Mouse (Mus musculus) left cerebral cortex, adult 2 months (tissue): ENCODE results near the gene Impg2. TPM values are rescaled to one million over a fixed set of nuclear protein-coding genes. Genes with fewer than 3 reads are reported as not detected.

Experiments
- DNase-seq, 2 experiments: peaks; one replicate each; pipeline ENCODE4 v3.0.0; 2021 to 2022; ENCODE audit warnings: low spot score in 2 of 2, mixed read lengths in 1 of 2; ENCODE audit errors: extremely low spot score in 1 of 2
- H3K27ac ChIP-seq: fragments of 200-600 bp; 2 replicates; pipeline ENCODE4 v1.8.1; 2022
- H3K4me3 ChIP-seq: fragments of 200-600 bp; 2 replicates; pipeline ENCODE4 v1.8.1; 2022
- CTCF ChIP-seq: fragments of 200-600 bp; IDR thresholded peaks from 2 replicates; pipeline ENCODE4 v1.8.1; 2022; ENCODE audit warnings: antibody characterized with exemption, mild to moderate bottlenecking, moderate library complexity
- intact Hi-C: fragments of 180-260 bp; cut with DNase I; formaldehyde crosslinking; loops from one replicate; pipeline ENCODE4 v1.15.1; 2025
- total RNA-seq, 2 experiments: library from RNA; stranded (reverse); gene quantifications; 2 replicates each; pipeline ENCODE4 v1.2.3; 2021

Gene Impg2
- total RNA-seq, 2 experiments from 2014 or later: 0.93 to 1.1 TPM

GRCm38 (mm10) chr16:56279060-56279459 lies 74.9 kb downstream of the Impg2 start:
- no peak overlapping the region for H3K27ac ChIP-seq
- no peak for TF ChIP-seq CTCF
- no peak for DNase-seq
- H3K4me3 ChIP-seq: no peak overlapping the region
- intact Hi-C loops: no loop called here

DNA sequence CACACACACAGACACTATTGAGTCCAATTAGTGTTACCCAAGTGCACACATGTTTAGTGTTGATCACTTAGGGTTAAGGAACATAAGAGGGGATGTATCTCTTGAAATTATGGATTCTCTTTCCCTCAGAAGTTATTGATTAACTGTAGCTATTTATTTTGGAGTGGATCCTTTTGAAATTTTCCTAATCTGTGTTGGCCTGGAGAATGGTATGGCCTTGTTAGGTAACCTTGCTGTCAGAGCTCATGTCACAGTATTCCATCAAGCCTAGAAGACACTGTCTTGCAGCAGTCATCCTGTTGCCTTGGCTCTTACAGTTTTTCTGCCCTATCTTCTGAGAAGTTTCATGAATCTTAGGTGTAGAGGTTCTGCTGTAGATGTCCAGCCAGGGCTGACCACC lies 75.6 kb downstream of the Impg2 start:
- no peak for DNase-seq
- no peak for TF ChIP-seq CTCF
- intact Hi-C loops: no loop called here
- Histone ChIP-seq H3K27ac (no peak overlapping the region), H3K4me3 (no peak overlapping the region)

DNA sequence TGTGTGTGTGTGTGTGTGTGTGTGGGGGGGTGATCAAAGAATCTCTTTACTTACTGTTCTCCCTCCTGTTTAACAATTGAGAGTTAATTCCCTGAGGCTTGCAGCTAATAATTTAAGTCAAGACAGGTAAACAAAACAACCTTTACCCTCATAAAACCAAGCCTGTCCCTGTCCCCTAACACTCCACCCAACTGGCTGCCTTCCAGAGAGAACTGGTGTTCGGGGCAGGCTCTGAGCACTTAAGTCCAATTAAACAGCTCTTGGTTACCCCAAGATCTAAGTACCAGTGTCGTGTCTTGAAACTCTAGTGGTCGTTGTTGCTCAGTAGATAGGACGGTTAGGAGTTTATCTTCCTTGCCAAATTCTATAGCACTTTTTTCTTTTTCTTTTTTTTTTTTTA lies 77.2 kb downstream of the Impg2 start:
- DNase-seq: no peak
- no peak overlapping the region for H3K4me3 ChIP-seq
- no peak for TF ChIP-seq CTCF
- intact Hi-C loops: no loop called here
- no peak overlapping the region for H3K27ac ChIP-seq

GRCm38 (mm10) chr16:56283330-56283729 lies 79.2 kb downstream of the Impg2 start:
- intact Hi-C loops: no loop called here
- no peak for TF ChIP-seq CTCF
- Histone ChIP-seq H3K4me3 (no peak overlapping the region), H3K27ac (no peak overlapping the region)
- DNase-seq: no peak

GRCm38 (mm10) chr16:56283873-56284272 lies 79.8 kb downstream of the Impg2 start:
- Histone ChIP-seq H3K27ac (no peak overlapping the region), H3K4me3 (no peak overlapping the region)
- intact Hi-C loops: no loop called here
- TF ChIP-seq CTCF: no peak
- DNase-seq: no peak

- TF ChIP-seq CTCF: no peak
- H3K4me3 ChIP-seq: no peak overlapping the region
- no peak overlapping the region for H3K27ac ChIP-seq
- intact Hi-C loops: no loop called here
- DNase-seq: no peak
Measured at GRCm38 (mm10) chr16:56286076-56286475, 82.0 kb downstream of the Impg2 start.

GRCm38 (mm10) chr16:56286977-56287376 lies 82.9 kb downstream of the Impg2 start:
- no peak for TF ChIP-seq CTCF
- intact Hi-C loops: no loop called here
- no peak overlapping the region for H3K4me3 ChIP-seq
- DNase-seq: no peak
- no peak overlapping the region for H3K27ac ChIP-seq

GRCm38 (mm10) chr16:56294887-56295286 lies 90.8 kb downstream of the Impg2 start:
- no peak overlapping the region for H3K4me3 ChIP-seq
- no peak for TF ChIP-seq CTCF
- no peak for DNase-seq
- H3K27ac ChIP-seq: no peak overlapping the region
- intact Hi-C loops: no loop called here

- Histone ChIP-seq H3K27ac (no peak overlapping the region), H3K4me3 (no peak overlapping the region)
- DNase-seq: no peak
- intact Hi-C loops: no loop called here
- no peak for TF ChIP-seq CTCF
Measured at GRCm38 (mm10) chr16:56295888-56296648, 92.0 kb downstream of the Impg2 start.

DNA sequence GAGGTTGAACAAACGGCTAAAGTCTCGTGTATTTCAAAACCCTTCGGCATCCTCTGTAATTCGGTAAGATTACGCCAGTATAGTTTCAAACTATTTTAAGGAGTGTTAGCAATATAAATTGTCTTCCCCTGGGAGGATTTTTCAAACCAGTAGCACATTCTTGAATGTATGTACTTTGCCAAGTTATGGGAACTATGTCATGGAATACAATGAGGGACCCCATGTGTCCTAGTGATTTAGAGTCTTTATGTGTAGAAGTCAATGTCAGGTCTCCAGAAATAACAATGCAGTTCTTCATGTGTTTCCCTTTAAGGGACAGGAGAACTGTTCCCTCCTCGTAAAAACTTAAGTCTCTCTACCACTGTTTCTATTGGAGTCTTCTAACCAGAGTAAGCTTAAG lies 94.1 kb downstream of the Impg2 start:
- H3K27ac ChIP-seq: no peak overlapping the region
- intact Hi-C loops: no loop called here
- no peak for DNase-seq
- no peak overlapping the region for H3K4me3 ChIP-seq
- TF ChIP-seq CTCF: no peak

DNA sequence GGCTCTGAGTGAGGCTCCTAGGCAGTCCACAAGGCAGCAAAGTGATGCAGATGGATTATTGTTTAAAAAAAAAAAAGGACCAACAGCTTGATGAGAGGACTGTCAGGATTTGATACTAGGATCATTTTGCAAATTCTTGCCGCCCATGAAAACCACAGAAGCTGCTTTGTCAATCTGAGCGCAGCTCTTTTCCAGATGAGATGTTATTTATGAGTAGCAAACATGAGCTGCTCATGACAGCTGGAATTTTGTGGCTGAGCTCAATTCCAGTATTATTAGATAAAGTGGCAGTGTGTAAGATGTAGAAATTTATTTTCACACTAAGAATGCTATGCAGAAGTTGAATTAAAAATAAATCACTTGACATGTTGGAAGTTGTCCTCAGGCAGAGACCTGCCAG lies 94.7 kb downstream of the Impg2 start:
- no peak for DNase-seq
- intact Hi-C loops: no loop called here
- no peak for TF ChIP-seq CTCF

GRCm38 (mm10) chr16:56302996-56303395 lies 98.9 kb downstream of the Impg2 start:
- intact Hi-C loops: no loop called here
- no peak for TF ChIP-seq CTCF

More for the DNA sequence above, 94.7 kb downstream of the Impg2 start:
- Histone ChIP-seq H3K4me3 (no peak overlapping the region), H3K27ac (no peak overlapping the region)

GRCm38 (mm10) chr16:56304167-56304566 lies 100.1 kb downstream of the Impg2 start:
- TF ChIP-seq CTCF: no peak
- Histone ChIP-seq H3K4me3 (no peak overlapping the region), H3K27ac (no peak overlapping the region)
- intact Hi-C loops: loop anchor here (2.0 kb wide), 1 partner anchor 373 kb away; no protein-coding TSS in a partner anchor
- no peak for DNase-seq

More at GRCm38 (mm10) chr16:56302996-56303395, 98.9 kb downstream of the Impg2 start:
- no peak for DNase-seq
- no peak overlapping the region for H3K27ac ChIP-seq
- H3K4me3 ChIP-seq: no peak overlapping the region
